Mouse (Mus musculus) kidney, embryonic 14.5 days (tissue): ENCODE measurements around the gene Bms1. TPM values are rescaled to one million over a fixed set of nuclear protein-coding genes. Genes with fewer than 3 reads are reported as not detected.

Experiments used
- ATAC-seq: fragments of 200-750 bp; cut with Nextera tagmentation; 2 replicates; pipeline ENCODE4 v1.8.0; 2017; ENCODE audit warnings: moderate number of reproducible peaks, mild to moderate bottlenecking, moderate TSS enrichment, moderate library complexity; ENCODE audit not compliant: low FRiP score, low TSS enrichment
- H3K27ac ChIP-seq: fragments of 300-500 bp; sonication (generic); 2 replicates; pipeline ENCODE4 v1.5.1; 2014; ENCODE audit warnings: low read depth, mild to moderate bottlenecking, low read length, moderate library complexity, mixed read lengths
- H3K27me3 ChIP-seq: fragments of 300-500 bp; sonication (generic); 2 replicates; pipeline ENCODE4 v1.6.1; 2014; ENCODE audit warnings: mild to moderate bottlenecking, low read length; ENCODE audit not compliant: control insufficient read depth, insufficient read depth
- H3K36me3 ChIP-seq: fragments of 300-500 bp; sonication (generic); 2 replicates; pipeline ENCODE4 v1.6.1; 2014; ENCODE audit warnings: low read length, mixed read lengths; ENCODE audit not compliant: control insufficient read depth, insufficient read depth
- H3K4me1 ChIP-seq: fragments of 300-500 bp; sonication (generic); 2 replicates; pipeline ENCODE4 v1.6.1; 2014; ENCODE audit warnings: low read length, mixed read lengths; ENCODE audit not compliant: control insufficient read depth, insufficient read depth
- H3K4me2 ChIP-seq: fragments of 300-500 bp; sonication (generic); replicated peaks from 2 replicates; pipeline ENCODE4 v1.6.1; 2014; ENCODE audit warnings: low read depth, mild to moderate bottlenecking, low read length
- H3K4me3 ChIP-seq: fragments of 300-500 bp; sonication (generic); 2 replicates; pipeline ENCODE4 v1.5.1; 2014; ENCODE audit warnings: mild to moderate bottlenecking, low read length
- H3K9ac ChIP-seq: fragments of 300-500 bp; sonication (generic); 2 replicates; pipeline ENCODE4 v1.6.1; 2014; ENCODE audit warnings: low read depth, mild to moderate bottlenecking, low read length, moderate library complexity
- H3K9me3 ChIP-seq: fragments of 300-500 bp; sonication (generic); 2 replicates; pipeline ENCODE4 v1.6.1; 2016; ENCODE audit warnings: low read length; ENCODE audit not compliant: control insufficient read depth
- whole genome bisulfite sequencing: fragments of 180-500 bp; shearing (Covaris S2); extraction: QIAGEN DNeasy Blood & Tissue Kit; methylation state at CpG from one replicate; pipeline ENCODE4 v1.1.7; 2014; 5-methylcytosine and 5-hydroxymethylcytosine counted together
- polyA plus RNA-seq: library from polyadenylated mRNA; unstranded; fragments of >200 nt; fragmentation: Nextera tagmentation; extraction: Ambion mirVana; gene quantifications from 2 replicates; pipeline ENCODE4 v1.2.1, GENCODE M21; 2014

The Bms1 gene
- polyA plus RNA-seq, 1 experiment from 2014 or later: 38.3 TPM

DNA sequence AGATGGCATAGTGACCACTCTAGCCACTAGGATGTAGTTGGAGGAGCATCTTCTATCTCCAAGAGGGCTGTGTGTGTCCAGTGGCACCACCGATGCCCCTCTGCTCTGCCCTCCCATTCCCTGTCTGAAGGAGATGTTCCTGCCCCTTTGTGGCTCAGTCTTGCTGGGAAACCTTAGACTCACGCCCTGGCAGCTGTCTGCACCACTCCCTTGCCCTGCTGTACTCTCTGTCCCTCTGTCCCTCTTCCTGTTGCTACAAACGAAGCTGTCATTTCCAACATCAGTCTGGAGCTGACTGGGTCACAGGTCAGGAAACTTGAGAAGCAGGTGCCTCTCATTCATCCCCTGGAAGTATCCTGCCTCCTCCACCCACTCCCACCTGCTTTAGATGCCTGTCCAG lies 43.8 kb downstream of the Bms1 start:
- no peak for ATAC-seq
- no peaks in the 10 kb centered on the region for H3K36me3 ChIP-seq
- no peak overlapping the region for H3K27ac ChIP-seq
- no peak overlapping the region for H3K4me3 ChIP-seq
- H3K9me3 ChIP-seq: no peaks in the 10 kb centered on the region
- no peak overlapping the region for H3K4me2 ChIP-seq
- peaks cover 3% of the 10 kb centered on the region; the same call in 1 of the 2 replicates for H3K4me1 ChIP-seq
- no peak overlapping the region for H3K9ac ChIP-seq
- 34% methylated on average over 3 of the region's 3 CpGs for WGBS
- no peaks in the 10 kb centered on the region; the same call in 1 of the 2 replicates for H3K27me3 ChIP-seq

GRCm38 (mm10) chr6:118375026-118375425 lies 44.2 kb downstream of the Bms1 start:
- Histone ChIP-seq H3K4me2 (no peak overlapping the region), H3K4me1 (peaks cover 3% of the 10 kb centered on the region; the same call in 1 of the 2 replicates), H3K36me3 (no peaks in the 10 kb centered on the region), H3K27me3 (no peaks in the 10 kb centered on the region; the same call in 1 of the 2 replicates), H3K9me3 (no peaks in the 10 kb centered on the region), H3K4me3 (no peak overlapping the region), H3K9ac (no peak overlapping the region), H3K27ac (no peak overlapping the region)
- ATAC-seq: no peak
- WGBS: 81% methylated on average over 3 of the region's 3 CpGs

- ATAC-seq: no peak
- Histone ChIP-seq H3K9ac (no peak overlapping the region), H3K4me3 (no peak overlapping the region), H3K36me3 (no peaks in the 10 kb centered on the region), H3K4me2 (no peak overlapping the region), H3K27ac (no peak overlapping the region), H3K4me1 (no peaks in the 10 kb centered on the region; the same call in 1 of the 2 replicates), H3K27me3 (no peaks in the 10 kb centered on the region; the same call in 1 of the 2 replicates), H3K9me3 (no peaks in the 10 kb centered on the region)
- 37% methylated on average over 5 of the region's 5 CpGs for WGBS
These were observed 46.0 kb downstream of the Bms1 start for GRCm38 (mm10) chr6:118373294-118373693.

- no peak overlapping the region for H3K9ac ChIP-seq
- no peaks in the 10 kb centered on the region; the same call in 1 of the 2 replicates for H3K27me3 ChIP-seq
- WGBS: 66% methylated on average over 5 of the region's 5 CpGs
These were observed 46.5 kb downstream of the Bms1 start for GRCm38 (mm10) chr6:118372794-118373193.

GRCm38 (mm10) chr6:118367502-118367901 lies 51.8 kb downstream of the Bms1 start:
- Histone ChIP-seq H3K4me1 (no peaks in the 10 kb centered on the region), H3K27ac (no peak overlapping the region), H3K27me3 (no peaks in the 10 kb centered on the region), H3K9ac (no peak overlapping the region), H3K4me2 (no peak overlapping the region), H3K36me3 (no peaks in the 10 kb centered on the region), H3K9me3 (no peaks in the 10 kb centered on the region), H3K4me3 (no peak overlapping the region)
- no peak for ATAC-seq
- 89% methylated on average over 7 of the region's 7 CpGs for WGBS

More at GRCm38 (mm10) chr6:118372794-118373193, 46.5 kb downstream of the Bms1 start:
- no peak overlapping the region for H3K4me3 ChIP-seq
- no peak for ATAC-seq
- H3K36me3 ChIP-seq: no peaks in the 10 kb centered on the region
- H3K4me2 ChIP-seq: no peak overlapping the region
- no peaks in the 10 kb centered on the region; the same call in 1 of the 2 replicates for H3K4me1 ChIP-seq
- no peaks in the 10 kb centered on the region for H3K9me3 ChIP-seq
- no peak overlapping the region for H3K27ac ChIP-seq

DNA sequence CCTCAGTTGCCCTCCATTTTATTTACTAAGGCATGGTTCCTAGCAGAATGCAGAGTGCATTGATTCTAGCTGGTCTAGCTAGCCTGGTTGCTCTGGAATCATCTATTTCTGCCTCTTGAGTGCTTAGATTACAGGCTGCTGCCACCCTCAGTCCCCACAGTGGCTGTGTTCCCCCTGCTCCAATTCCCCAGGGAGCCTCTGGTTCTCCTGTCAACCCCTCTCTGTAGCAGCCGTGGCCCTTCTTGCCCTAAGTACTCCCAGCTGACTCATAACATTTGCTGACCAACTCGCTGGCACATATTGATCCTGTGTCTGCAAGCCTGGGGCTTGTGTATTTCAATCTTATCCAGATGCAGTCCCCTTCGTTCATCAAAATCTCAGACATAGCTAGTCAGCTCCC lies 53.1 kb downstream of the Bms1 start:
- Histone ChIP-seq H3K9ac (no peak overlapping the region), H3K27me3 (no peaks in the 10 kb centered on the region), H3K4me1 (no peaks in the 10 kb centered on the region), H3K9me3 (peaks cover 1% of the 10 kb centered on the region; the same call in 1 of the 2 replicates), H3K4me3 (no peak overlapping the region), H3K4me2 (no peak overlapping the region), H3K36me3 (no peaks in the 10 kb centered on the region), H3K27ac (no peak overlapping the region)
- WGBS: 63% methylated on average over 3 of the region's 3 CpGs
- no peak for ATAC-seq

GRCm38 (mm10) chr6:118365781-118366180 lies 53.5 kb downstream of the Bms1 start:
- ATAC-seq: no peak
- Histone ChIP-seq H3K27ac (no peak overlapping the region), H3K36me3 (no peaks in the 10 kb centered on the region), H3K4me2 (no peak overlapping the region), H3K4me1 (no peaks in the 10 kb centered on the region), H3K9me3 (peaks cover 2% of the 10 kb centered on the region; the same call in 1 of the 2 replicates), H3K27me3 (no peaks in the 10 kb centered on the region), H3K9ac (no peak overlapping the region), H3K4me3 (no peak overlapping the region)

DNA sequence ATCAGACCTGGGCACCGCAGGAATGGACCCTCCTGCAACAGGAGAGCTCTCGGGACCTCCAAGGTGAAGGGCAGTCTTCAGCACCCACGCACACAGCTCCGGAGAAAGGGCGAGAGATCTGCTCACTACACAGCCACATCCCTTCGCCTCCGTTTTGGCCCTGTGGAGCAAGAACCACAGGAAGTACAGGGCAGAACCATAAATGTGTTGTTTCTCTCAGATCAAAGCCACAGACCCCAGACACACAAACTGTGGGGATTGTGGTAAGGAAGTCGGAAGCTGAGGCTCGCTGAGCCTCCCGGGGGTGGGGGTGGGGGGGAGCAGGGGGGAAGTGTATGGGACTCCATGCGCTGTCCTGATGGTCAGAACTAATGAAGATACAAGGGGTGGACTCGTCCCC lies 68.9 kb downstream of the Bms1 start:
- WGBS: 46% methylated on average over 12 of the region's 12 CpGs
- no peak overlapping the region for H3K4me2 ChIP-seq
- H3K9me3 ChIP-seq: no peaks in the 10 kb centered on the region
- no peak for ATAC-seq
- H3K27me3 ChIP-seq: no peaks in the 10 kb centered on the region
- no peaks in the 10 kb centered on the region for H3K36me3 ChIP-seq
- no peaks in the 10 kb centered on the region for H3K4me1 ChIP-seq
- no peak overlapping the region for H3K4me3 ChIP-seq
- H3K27ac ChIP-seq: no peak overlapping the region
- H3K9ac ChIP-seq: no peak overlapping the region

- Histone ChIP-seq H3K9me3 (no peaks in the 10 kb centered on the region), H3K9ac (no peak overlapping the region), H3K36me3 (no peaks in the 10 kb centered on the region), H3K4me1 (no peaks in the 10 kb centered on the region), H3K27me3 (no peaks in the 10 kb centered on the region), H3K4me3 (no peak overlapping the region), H3K4me2 (no peak overlapping the region), H3K27ac (no peak overlapping the region)
- WGBS: 59% methylated on average over 3 of the region's 3 CpGs
- no peak for ATAC-seq
These were observed 71.1 kb downstream of the Bms1 start for GRCm38 (mm10) chr6:118348186-118348585.
